Comparison of ENCODE assay signal across 8 mouse cellular contexts in genomic region chr13:56647597-56648405, GRCm38 (mm10). TPM values are rescaled to one million over a fixed set of nuclear protein-coding genes. Genes with fewer than 3 reads are reported as not detected.
DNase-seq lines count a peak whose midpoint lies in the region; ATAC-seq and TF ChIP-seq lines count a peak whose summit lies in the region.

No protein-coding gene starts in this region.

- TF ChIP-seq POLR2A in lung, adult 2 months (IDR thresholded peaks at IDR 0.05; ENCODE audit: borderline replicate concordance, extremely low read depth, low read depth, low read length), result no peak

- H3K4me2 ChIP-seq in intestine, embryonic 15.5 days (replicated peaks), result no peak overlapping the region
- no peak overlapping the region for H3K4me2 ChIP-seq in liver, postnatal 0 days (ENCODE audit: low read depth, low read length)
- no peak overlapping the region for H3K4me2 ChIP-seq in stomach, embryonic 15.5 days

- no peaks in the 10 kb centered on the region for H3K27me3 ChIP-seq in intestine, embryonic 15.5 days (replicated peaks)
- no peaks in the 10 kb centered on the region for H3K27me3 ChIP-seq in liver, postnatal 0 days (ENCODE audit: insufficient read depth, low read length)
- H3K27me3 ChIP-seq in stomach, embryonic 15.5 days (replicated peaks), result no peaks in the 10 kb centered on the region

- TF ChIP-seq EP300 in liver, postnatal 0 days (IDR thresholded peaks at IDR 0.05; ENCODE audit: low read depth), result peak; percentile 21; the same call in 1 of the 2 replicates

- peak; percentile 60 for ATAC-seq in intestine, embryonic 15.5 days
- ATAC-seq in liver, postnatal 0 days, result peak; percentile 87
- peak; percentile 40; the same call in 1 of the 2 replicates for ATAC-seq in stomach, embryonic 15.5 days (ENCODE audit: insufficient read depth, low FRiP score, low read depth)

- TF ChIP-seq CTCF in lung, adult 2 months (IDR thresholded peaks at IDR 0.05; ENCODE audit: insufficient read depth, low read length), result no peak
- TF ChIP-seq CTCF in liver, postnatal 0 days (IDR thresholded peaks at IDR 0.05; ENCODE audit: low read depth), result no peak

- H3K4me3 ChIP-seq in lung, adult 2 months (replicated peaks; ENCODE audit: extremely low read depth, low read depth, low read length), result no peak overlapping the region
- no peak overlapping the region for H3K4me3 ChIP-seq in intestine, embryonic 15.5 days (replicated peaks)
- no peak overlapping the region for H3K4me3 ChIP-seq in liver, postnatal 0 days (ENCODE audit: low read depth, low read length)
- H3K4me3 ChIP-seq in stomach, embryonic 15.5 days (replicated peaks), result no peak overlapping the region

- H3K4me1 ChIP-seq in lung, adult 2 months (ENCODE audit: control insufficient read depth, insufficient read depth, low read length), result peaks cover 3% of the 10 kb centered on the region; the same call in 1 of the 2 replicates
- peaks cover 28% of the 10 kb centered on the region for H3K4me1 ChIP-seq in intestine, embryonic 15.5 days (replicated peaks)
- peaks cover 8% of the 10 kb centered on the region; the same call in 1 of the 2 replicates for H3K4me1 ChIP-seq in liver, postnatal 0 days (ENCODE audit: insufficient read depth)
- H3K4me1 ChIP-seq in stomach, embryonic 15.5 days, result peaks cover 19% of the 10 kb centered on the region

- peak; percentile 32 to 39 for DNase-seq in lung, adult 18-20 months
- DNase-seq in lung, adult 2 months, result no peak
- peak; percentile 51 for DNase-seq in gastrocnemius, postnatal 10 days
- DNase-seq in liver, postnatal 0 days, result peak; percentile 72
- DNase-seq in spleen, adult 18-20 months, result no peak
- no peak for DNase-seq in cerebellum, adult 18-20 months

- no peaks in the 10 kb centered on the region for H3K9me3 ChIP-seq in intestine, embryonic 15.5 days
- H3K9me3 ChIP-seq in liver, postnatal 0 days (ENCODE audit: low read length), result no peaks in the 10 kb centered on the region
- H3K9me3 ChIP-seq in stomach, embryonic 15.5 days, result no peaks in the 10 kb centered on the region

- 59% methylated on average over 10 of the region's 10 CpGs for WGBS in lung, adult 2 months
- WGBS in intestine, embryonic 15.5 days, result 74% methylated on average over 10 of the region's 10 CpGs
- 48% methylated on average over 10 of the region's 10 CpGs for WGBS in liver, postnatal 0 days (ENCODE audit: insufficient replicate concordance)
- 77% methylated on average over 10 of the region's 10 CpGs for WGBS in stomach, embryonic 15.5 days

- H3K36me3 ChIP-seq in intestine, embryonic 15.5 days, result no peaks in the 10 kb centered on the region
- no peaks in the 10 kb centered on the region for H3K36me3 ChIP-seq in liver, postnatal 0 days (replicated peaks; ENCODE audit: insufficient read depth, low read length)
- no peaks in the 10 kb centered on the region for H3K36me3 ChIP-seq in stomach, embryonic 15.5 days

- H3K9ac ChIP-seq in intestine, embryonic 15.5 days, result no peak overlapping the region
- no peak overlapping the region for H3K9ac ChIP-seq in liver, postnatal 0 days (replicated peaks)
- H3K9ac ChIP-seq in stomach, embryonic 15.5 days, result no peak overlapping the region

- peak overlapping the region; percentile 60 for H3K27ac ChIP-seq in intestine, embryonic 15.5 days
- peak overlapping the region; percentile 44 for H3K27ac ChIP-seq in liver, postnatal 0 days (ENCODE audit: low read depth)
- peak overlapping the region; percentile 37; the same call in 1 of the 2 replicates for H3K27ac ChIP-seq in stomach, embryonic 15.5 days

RNA-seq across cellular contexts. Expression of gene Tgfbi, which starts 38.5 kb away (rescaled TPM):
- polyA plus RNA-seq in lung, adult 2 months (2012; rRNA removed), result 50.8 and 53.9 TPM in 2 replicates
- total RNA-seq in gastrocnemius, postnatal 10 days (2021), result 10 to 100 TPM; 61.2 to 76.3 TPM
- 120 and 123 TPM in 2 replicates for polyA plus RNA-seq in intestine, embryonic 15.5 days (2015; fragmentation: Nextera tagmentation; extraction: Ambion mirVana)
- polyA plus RNA-seq in liver, postnatal 0 days (2015; fragmentation: Nextera tagmentation; extraction: Ambion mirVana), result 24.9 and 26.8 TPM in 2 replicates
- polyA plus RNA-seq in stomach, embryonic 15.5 days (2015; fragmentation: Nextera tagmentation; extraction: Ambion mirVana), result 158 and 165 TPM in 2 replicates

RNA-seq across cellular contexts. Expression of gene Smad5, which starts 55.0 kb away (rescaled TPM):
- polyA plus RNA-seq in lung, adult 2 months (2012; rRNA removed), result 20.3 and 27.1 TPM in 2 replicates
- 10 to 100 TPM; 31.7 to 38.2 TPM for total RNA-seq in gastrocnemius, postnatal 10 days (2021)
- polyA plus RNA-seq in intestine, embryonic 15.5 days (2015; fragmentation: Nextera tagmentation; extraction: Ambion mirVana), result 19.3 and 19.5 TPM in 2 replicates
- 3.5 and 3.8 TPM in 2 replicates for polyA plus RNA-seq in liver, postnatal 0 days (2015; fragmentation: Nextera tagmentation; extraction: Ambion mirVana)
- 23.5 and 25.6 TPM in 2 replicates for polyA plus RNA-seq in stomach, embryonic 15.5 days (2015; fragmentation: Nextera tagmentation; extraction: Ambion mirVana)

Comparison
In these comparisons a context has a peak if more than half of its experiments do, and no peak if none do; other contexts are left out.
1. DNase-seq: peak in lung, adult 18-20 months (2 of 2), gastrocnemius, postnatal 10 days (single experiment) and liver, postnatal 0 days (single experiment); none in lung, adult 2 months (single experiment), spleen, adult 18-20 months (0 of 2) and cerebellum, adult 18-20 months (0 of 2).
2. Peak in every context shown above with its lines, with median percentiles within 50 percentile points of each other: ATAC-seq and H3K27ac ChIP-seq.